Mouse (Mus musculus) ES-CJ7 (cell line): ENCODE data around the gene Sugct.

Experiments used
- DNase-seq: peaks from one replicate; pipeline ENCODE4 v3.0.0; 2011; ENCODE audit warnings: low read depth, low spot score

The Sugct gene

DNA sequence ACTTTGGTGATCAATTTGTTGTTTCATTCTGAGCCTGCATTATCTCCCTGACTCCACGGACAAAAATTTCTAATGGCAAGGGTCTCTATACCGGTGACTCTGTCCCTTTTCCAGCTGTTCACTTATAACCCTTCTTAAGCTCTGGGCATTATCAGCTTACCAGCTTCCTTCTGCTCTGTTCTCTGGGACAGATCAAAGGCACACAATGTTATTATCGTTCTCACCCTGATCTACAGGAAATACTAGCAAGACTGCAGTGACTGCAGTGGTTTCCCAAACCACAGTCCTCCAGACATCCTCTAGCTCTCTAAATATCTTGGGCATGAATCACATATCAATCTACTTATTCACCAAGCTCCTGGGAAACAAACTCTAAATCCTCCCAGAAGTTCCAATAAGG lies 90.7 kb downstream of the Sugct start:
- DNase-seq, result no peak

DNA sequence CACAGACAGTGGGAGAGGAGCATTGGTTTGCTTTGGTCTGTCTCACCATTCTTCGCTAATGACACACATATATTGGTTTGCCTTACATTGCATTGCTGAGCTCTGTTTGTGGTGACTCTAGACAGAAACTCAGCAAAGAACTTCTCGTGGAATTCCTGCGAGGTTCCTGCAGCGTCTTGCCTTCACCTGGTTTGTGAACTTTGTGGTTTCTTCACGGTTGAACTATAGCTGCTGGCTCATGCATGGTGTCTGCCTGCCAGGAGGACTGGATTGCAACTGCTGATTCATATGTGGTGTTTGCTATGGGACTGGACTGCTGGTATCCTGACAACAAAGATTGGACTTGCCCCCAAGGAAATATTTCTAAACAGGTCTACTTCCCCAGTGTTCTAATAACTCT lies 91.6 kb downstream of the Sugct start:
- DNase-seq, result no peak

GRCm38 (mm10) chr13:17585267-17585913 lies 110.0 kb downstream of the Sugct start:
- no peak for DNase-seq

DNA sequence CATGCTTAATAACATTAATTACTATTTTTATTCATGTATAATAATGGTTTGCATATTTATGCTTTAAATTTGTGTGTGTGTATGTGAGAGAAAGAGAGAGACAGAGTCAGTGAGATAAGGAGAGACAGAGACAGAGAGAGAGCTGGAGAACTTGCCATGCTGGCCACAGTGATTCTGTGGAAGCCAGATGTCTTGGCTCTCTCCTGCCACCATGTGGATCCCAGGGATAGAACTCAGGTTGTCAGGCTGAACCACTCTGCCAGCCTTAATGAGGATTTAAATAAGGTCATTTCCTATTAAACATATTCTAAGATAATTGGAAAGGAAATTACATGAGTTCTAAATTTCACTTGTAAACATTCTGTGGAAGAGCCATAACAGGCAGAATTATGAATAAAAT lies 110.5 kb downstream of the Sugct start:
- peak; percentile 33 for DNase-seq

DNA sequence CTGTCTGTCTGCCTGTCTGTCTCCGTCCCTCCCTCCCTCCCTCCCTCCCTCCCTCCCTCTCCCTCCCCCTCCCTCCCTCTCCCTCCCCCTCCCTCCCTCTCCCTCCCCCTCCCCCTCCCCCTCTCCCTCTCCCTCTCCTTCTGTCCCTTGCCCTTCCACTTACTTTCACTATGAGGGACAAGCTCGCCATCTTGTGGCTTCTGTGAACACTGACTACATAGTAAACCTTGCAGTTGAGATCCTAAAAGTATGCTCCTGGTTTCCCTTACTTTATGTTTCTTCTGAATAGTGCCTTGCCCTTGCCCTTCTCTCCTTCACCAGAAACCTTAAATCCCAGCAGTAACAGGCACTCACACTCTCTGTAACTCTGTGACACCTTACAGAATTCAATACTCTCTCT lies 113.7 kb downstream of the Sugct start:
- DNase-seq, result peak; percentile 81

DNA sequence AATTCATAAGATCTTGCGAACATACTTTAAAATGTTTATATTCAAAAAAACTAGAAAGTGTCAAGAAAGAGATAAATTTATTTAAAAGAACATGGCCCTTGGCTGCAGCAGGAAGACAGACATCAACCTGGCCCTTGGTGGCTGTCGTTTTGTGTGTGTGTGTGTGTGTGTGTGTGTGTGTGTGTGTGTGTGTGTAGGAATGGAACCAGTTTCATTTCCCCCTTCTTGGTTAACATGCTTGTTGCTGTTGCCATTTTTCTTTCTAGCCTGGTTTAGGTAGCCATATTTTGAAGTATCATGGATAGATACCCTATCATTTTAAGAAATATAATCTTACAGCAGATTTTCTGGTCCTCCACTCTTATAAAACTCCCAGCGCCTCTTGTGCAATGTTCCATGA lies 136.0 kb downstream of the Sugct start:
- DNase-seq, result no peak

DNA sequence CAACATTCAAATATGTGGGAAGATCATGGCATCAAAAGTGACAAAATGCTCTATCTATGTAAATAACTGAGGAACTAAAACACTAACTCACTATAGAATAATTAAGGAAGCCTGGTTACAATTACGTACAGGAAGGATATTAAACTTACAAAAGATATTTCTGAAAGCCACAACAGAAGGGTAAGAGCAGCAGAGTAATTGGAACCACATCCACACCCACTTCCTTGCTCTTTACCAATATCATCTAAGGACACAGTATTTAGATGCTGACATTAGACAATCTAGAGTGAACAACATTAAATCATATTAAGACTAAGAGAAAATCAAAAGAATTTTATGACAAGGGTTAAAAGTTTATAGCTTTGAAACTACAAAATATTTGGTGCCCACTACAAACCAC lies 159.0 kb downstream of the Sugct start:
- no peak for DNase-seq

DNA sequence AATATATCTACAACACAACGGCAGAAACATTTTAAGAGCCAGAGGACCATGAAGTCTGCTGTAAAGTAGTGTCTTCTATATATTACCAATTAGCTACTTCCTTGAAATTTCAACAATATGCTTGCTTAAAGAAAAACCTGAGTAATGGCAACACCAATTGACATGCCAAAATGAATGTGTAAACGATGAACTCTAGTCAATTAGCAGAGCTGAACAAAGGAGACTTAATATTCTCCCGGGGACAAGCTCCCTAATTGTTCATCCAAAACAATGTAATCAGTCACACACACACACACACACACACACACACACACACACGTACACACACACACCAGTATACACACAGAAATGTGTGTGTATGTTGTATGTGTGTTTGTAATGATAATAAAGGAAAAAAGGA lies 160.5 kb downstream of the Sugct start:
- no peak for DNase-seq

DNA sequence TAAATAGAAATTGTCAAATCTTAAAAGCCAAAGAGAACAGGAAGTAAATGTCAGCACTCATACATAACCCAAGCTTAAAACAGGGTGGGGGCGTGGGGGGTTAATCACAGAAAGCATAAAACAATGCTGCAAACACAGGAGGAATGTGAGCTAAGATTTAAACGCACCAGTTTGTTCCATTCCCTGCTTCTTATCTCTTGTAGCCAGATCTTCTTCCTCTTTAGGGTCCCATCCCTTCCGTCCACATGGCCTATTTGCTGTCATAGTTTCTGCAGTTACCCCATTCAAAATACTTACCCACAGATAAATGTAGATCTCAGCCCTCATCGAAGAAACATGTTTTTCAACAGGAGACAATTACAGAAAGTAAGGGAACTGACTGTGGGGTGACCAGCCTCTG lies 160.9 kb downstream of the Sugct start:
- DNase-seq, result no peak

DNA sequence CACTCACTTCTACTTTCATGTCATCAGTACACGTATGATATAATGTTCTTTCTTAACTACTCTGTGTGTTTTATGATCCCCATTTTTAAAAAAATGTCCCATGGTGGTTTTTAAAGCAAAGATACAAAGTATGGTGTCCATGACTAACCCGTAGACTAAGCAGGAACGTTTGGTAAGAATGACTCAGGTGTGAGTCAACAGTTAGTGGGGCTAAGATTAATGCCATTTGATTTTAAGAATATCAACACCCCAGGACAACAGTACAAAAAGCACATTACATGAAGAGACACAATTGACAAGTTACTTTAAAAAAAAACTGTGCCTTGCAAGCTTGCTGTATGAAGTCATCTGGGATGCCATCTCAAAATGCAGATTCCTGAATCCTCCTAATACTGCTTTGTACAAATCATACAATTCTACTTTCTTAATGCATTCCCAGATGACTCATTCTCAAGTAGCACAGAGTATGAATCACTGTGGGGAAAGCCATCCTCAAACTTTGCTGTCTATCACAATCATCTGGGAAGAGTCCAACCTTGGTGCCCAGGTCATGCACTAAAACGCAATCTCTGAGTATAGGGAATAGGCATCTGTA lies 184.1 kb downstream of the Sugct start:
- no peak for DNase-seq

DNA sequence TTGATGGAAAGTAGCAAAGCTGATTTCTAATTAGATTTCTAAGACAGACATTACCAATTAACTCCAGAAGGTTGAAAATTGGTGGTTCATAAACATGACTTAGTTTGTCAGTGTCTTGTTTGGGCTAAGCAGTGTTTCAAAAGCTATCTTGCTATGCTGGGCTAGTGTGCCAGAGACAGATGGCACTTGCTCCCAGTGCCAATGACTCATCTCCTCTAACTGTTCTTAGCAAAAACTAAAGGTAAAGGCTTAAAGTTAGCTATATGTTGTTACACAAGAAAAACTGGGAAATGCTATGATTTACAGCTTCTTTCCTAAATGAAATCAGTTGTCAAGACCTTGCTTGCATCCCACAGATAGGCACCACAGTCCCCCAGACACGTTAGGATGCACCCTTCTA lies 200.4 kb downstream of the Sugct start:
- DNase-seq, result no peak

- no peak for DNase-seq
Observed at GRCm38 (mm10) chr13:17494056-17494574, 201.2 kb downstream of the Sugct start.

DNA sequence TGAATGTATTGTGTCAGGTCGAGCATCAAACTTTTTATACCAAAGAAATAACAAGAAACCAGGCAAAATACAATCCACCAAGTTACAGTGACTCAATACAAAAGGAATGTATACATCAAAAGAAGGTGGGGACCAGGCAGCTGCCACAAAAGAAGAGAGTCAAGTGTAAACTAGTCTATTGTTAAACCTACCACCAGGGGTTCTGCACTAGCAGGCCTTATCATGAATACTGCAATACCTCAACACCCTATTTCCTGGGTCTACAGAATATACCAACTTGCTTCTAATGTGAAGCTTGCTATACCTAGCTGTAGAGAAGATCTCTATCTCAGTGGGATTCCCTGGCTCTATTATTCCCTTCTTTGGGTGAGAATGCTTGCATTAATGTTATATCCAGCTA lies 237.4 kb downstream of the Sugct start:
- DNase-seq, result peak; percentile 59

DNA sequence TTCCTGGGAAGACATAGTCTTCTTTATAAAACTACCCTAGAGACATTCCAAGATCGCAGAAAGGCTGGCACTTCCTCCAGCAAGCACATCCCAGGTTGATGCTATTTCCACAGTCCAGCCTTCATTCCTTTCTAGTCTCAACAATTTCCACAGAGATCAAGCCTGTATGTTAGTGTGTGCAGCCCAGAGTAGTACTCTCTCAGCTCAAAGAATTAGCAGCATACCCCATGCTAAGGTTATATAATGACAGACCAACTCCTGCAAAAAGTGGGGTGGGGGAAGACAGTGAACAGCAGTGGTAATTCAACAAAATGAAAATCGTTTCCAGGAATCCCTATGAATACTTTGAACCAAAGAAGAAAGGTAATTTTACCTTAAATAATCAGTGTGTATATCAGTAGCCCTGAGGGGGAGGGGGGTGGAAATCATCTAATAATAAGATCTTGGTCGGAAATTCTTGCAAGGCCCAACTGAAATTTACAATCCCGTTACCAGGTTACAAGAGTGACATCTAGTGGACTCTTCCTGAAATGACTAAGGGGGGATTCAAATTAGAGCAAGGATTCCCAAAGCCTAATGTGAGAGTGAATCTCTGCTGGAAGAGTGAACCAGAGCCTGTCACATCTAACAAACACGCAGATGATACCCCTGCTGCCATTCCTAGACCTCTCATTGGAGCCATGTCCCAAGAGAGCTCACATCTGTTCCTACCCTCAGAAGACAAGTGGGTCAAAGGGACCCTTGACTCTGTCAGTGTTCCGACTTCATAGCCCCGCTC lies 263.0 kb downstream of the Sugct start:
- peak; percentile 48 for DNase-seq

DNA sequence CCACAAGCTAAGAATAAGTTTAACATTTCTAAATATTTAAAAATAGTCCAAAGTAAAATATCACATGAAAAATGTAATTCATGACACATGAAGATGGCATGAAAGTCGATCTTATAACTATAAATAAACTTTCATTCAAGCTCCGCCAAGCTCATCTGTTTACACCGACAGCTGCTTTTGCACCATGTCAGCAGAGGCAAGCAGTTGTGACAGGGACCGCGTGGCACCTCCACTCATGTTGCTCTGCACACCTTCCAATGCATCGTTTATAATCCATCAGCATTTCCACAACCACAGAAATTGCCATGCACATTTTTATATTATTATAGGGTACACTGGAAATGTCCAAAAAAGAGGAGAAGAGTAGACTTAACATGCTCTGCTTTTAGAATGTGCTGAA lies 273.5 kb downstream of the Sugct start:
- DNase-seq, result no peak

DNA sequence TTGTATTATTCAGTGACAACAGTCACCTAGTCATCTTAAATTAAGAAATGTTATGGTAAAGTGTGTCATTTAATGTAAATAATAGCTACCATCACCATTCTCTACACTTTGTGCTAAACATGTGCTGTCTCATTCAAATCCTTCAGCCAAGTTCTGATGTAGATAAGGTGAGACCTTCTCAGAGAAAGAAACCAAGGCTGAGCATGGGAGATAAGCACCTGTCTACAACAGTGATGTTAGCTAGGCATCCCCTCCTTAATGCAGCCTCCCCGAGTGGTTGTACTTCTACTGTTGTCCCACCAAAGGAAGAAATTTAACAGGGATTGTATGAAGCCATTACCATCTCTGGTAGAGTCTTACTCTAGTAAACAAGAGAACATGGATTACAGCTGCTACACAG lies 274.8 kb downstream of the Sugct start:
- DNase-seq, result no peak

GRCm38 (mm10) chr13:17342836-17343235 lies 352.5 kb downstream of the Sugct start:
- no peak for DNase-seq

DNA sequence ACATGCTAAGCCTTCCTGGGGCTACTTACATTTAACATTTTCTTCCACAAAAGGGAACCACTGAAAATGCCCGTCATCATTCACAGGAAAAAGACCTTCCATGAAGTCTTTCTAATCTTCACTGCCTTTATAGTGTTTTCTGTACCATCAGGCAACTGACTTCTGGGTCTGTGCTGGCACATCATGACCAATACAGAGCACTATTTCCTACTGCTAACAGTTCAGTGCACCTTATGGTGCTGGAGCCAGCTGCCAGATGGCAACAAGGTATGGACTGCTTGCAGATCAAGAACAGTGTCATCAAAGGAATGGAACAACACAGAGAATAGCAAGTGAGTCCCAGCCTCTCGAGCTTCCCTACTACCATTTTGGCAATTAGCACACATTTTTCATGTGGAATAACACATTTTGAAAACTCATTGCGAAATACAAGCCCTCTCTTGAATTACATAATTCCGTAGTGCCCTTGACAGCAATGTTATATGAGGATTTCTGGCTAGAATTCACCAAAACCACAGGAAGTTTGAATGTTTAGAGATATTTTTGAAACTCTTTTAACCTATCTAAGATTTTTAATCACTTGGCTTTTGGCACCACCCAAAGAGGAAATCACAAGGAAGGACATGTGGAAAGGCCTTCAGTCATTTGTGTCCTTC lies 359.3 kb downstream of the Sugct start:
- DNase-seq, result no peak

DNA sequence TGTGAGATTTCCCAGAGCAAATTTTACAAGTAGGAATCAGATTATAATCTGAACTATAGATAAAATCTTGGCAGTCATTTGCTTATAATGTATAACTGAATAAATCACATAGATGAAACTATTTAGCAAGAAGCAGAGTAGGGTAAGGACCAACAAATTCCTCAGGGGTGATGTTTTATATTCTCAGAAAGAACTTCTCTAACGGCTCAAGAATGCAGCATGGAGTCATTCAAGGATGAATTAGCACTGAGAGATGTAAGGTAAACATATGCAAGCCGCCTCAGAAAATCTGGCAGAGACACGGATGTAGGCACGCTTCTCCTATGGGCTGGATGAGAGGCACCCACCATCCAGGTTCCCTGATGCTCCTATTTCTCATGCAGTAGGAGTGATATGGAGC lies 368.5 kb downstream of the Sugct start:
- no peak for DNase-seq

- no peak for DNase-seq
Observed at GRCm38 (mm10) chr13:17301590-17301989, 393.8 kb downstream of the Sugct start.

DNA sequence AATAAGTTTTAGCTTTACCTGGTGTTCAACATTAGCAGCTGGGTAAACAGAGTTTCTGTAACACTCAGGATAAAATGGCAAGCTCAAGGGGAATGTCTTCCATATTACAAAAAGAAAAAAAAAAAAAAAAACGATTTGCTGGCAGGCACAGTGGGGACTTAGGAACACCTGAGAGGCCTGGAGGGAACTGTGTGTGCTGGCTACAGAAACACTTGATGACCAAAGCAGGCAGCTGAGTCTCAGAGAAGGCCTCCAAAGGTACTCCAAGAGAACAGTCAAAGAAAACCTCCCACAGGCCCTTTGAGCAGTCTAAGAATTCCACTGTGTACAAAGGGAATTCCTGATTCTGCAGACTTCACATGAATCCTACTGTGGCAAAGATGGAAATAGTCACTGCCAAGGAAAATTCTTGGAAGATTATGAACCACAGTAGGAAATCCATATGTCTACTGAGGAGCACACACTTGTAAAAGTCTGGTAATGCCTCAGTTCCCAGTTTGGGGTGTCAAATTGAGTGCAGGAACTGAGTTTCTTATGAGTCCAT lies 397.8 kb downstream of the Sugct start:
- no peak for DNase-seq

- no peak for DNase-seq
Observed at GRCm38 (mm10) chr13:17296912-17297311, 398.4 kb downstream of the Sugct start.
